Mouse (Mus musculus): Measurements from ENCODE around the gene Traf7.

The Traf7 gene

DNA sequence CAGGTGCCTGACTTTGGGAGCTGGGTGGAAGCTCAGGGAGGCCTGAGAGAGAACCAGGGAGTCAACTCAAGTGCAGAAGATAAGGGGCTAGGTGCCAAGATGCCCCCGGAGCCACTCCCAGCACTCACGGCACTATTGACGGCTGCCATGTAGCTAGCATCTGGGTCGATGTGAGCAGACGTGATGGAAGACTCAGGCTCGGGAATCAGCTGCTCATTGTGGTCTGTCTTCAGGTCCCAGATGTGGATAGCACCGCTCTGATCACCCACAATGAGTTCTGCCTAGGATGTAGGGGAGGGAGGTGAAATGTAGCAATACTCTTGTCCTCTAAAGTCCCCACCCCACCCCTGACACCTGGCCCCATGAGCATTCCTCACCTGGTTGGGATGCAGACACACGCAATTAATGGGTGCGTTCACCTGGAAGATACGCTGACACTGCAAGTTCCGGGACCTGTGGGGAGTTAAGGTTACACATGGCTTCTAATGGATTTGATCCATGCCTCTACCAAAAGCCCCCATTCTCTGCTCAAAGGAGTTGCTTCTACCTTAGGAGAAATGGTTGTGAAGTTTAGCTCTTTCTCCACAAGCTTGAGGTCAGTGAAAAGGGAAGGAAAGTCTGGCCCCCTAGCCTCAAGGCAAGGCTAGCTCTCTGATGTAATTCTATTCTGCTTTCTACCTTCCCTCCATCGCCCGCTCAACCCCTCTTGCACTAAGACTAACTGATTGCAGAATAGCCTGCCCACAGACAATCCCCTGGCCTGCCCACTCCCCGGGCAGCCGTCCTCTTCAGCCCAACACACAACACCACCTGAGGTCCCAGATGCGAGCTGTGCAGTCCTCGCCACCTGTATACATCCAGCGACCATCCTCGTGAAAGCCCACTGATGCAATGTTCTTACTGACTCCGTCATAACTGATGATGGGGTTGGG lies 50.4 kb downstream of the Traf7 start:
- no peak for DNase-seq (ENCODE audit: low spot score)

- DNase-seq (ENCODE audit: low spot score), result no peak
Observed at GRCm38 (mm10) chr17:24476022-24476776, 51.5 kb downstream of the Traf7 start.

GRCm38 (mm10) chr17:24475586-24475985 lies 52.2 kb downstream of the Traf7 start:
- DNase-seq (ENCODE audit: low spot score), result no peak

DNA sequence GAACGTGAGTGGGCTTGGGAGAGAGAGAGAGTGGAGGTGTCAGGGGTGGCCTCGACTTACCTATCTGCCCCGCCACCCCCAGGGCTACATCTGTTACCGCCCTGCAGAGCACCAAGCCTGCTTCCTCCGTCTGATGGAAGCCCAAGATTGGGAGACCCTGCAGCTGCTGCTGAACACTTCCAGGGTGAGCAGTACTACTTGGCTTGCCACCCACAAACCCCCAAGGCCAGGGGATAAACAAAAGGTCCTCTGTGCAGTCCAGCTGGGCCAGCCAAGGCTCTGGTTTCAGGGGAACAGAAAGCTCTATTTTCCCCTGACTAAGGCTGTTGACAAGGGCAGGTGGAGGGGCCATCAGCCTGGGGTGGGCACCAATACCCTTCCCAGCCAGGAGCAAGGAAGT lies 53.2 kb downstream of the Traf7 start:
- DNase-seq (ENCODE audit: low spot score), result no peak

DNA sequence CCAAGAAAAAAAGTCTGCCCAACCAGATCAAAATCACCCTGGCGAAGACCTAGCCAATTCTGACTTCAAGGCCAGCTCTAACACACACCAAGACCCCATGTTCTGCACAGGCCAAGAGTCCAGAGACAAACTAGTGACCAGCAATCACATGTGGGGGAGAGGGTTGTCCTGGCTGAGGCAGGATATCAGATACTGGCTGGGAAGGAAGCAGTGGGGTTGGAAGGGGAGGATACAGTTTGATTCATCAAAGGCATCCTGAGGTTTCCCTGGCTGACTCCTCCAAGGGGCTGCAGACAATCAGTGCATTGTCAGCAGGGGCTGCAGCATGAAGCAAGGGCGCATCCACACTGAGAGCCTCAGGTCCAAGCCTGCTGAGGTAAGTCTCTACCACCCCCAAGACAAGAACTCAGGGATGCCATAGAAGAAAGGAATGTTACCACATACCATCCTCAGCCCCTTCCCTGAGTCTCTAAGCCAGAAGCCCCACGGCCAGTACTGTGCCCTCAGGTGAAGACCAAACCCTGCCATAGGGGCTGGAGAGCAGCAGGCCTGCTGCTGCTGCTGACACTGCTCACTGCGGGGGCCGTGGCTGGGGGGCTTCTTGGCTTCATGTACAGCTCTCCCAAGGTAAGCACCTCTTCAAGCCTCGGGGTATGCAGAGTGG lies 54.0 kb downstream of the Traf7 start, which contains the start of gene Bricd5:
Gene Bricd5, plus strand, starts transcription at position 273 of the 664 bp plus-strand sequence.
- DNase-seq (ENCODE audit: low spot score), result no peak

DNA sequence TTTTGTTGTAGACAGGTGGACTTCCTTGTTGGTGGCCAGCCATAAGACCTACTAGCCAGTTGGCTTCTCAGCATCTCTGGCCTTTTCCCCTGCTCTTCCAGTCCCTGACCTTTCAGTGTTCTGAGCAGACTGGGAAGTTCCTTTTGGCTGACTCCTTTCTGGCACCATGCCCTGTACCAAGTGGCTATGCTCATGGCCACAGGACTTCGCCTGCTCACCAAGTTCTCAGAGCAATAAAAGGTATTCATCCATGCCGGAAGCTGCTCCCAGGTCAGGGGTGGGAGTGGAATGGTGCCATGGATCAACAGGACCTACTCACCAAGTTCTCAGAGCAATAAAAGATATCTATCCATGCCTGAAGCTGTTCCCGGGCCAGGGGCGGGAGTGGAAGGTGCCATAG lies 55.2 kb downstream of the Traf7 start:
- peak; percentile 62 for DNase-seq (ENCODE audit: low spot score)

DNA sequence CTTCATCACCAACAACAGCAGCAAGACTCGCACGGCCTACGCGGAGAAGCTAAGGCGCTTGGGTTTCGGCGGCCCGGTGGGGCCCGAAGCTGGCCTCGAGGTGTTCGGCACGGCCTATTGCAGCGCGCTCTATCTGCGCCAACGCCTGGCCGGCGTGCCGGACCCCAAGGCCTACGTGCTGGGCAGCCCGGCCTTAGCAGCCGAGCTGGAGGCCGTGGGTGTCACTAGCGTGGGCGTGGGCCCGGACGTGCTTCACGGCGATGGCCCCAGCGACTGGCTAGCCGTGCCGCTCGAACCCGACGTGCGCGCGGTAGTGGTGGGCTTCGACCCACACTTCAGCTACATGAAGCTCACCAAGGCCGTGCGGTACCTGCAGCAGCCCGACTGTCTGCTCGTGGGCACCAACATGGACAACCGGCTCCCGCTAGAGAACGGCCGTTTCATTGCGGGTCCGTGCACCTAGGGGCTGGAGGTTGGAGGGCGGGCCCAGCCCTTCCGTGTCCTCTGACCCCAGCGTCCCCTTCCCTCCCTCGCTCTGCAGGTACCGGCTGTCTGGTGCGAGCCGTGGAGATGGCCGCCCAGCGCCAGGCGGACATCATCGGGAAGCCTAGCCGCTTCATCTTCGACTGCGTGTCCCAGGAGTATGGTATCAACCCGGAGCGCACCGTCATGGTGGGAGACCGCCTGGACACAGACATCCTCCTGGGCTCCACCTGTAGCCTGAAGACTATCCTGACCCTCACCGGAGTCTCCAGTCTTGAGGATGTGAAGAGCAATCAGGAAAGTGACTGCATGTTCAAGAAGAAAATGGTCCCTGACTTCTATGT lies 56.8 kb downstream of the Traf7 start:
- peak; percentile 51 for DNase-seq (ENCODE audit: low spot score)

DNA sequence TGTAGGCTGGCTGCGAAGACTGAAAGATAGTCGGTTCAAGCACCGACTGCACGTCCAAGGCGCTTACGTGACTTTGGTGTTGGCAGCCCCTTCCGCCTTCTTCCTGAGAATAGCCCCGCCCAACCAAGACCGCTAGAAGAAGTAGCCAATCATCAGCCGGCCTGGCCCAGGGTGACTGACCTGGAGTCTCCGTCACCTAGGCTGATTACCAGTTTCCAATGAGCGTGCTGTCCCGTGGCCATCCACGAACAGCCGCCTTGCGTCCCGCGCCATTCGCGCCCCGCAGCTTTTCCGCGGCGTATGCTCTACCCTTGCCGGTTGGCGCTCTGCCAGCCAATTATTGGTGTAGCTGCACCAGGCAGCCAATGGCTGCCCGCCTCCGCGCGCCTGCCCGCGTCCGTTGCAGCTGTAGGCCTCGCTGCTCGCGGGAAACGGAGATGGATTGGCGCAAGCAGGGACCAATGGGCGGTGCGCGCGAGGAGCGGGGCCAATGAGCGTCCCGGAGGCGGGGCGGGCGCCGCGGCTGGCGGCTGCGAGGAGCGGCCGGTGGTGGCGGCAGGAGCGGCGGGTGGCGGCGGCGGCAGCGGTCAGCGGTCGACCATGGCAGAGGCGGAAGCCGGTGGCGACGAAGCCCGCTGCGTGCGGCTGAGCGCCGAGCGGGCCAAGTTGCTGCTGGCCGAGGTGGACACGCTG lies 57.7 kb downstream of the Traf7 start, which contains the start of the genes E4f1 and Pgp:
Gene E4f1, minus strand, starts transcription at position 404 of the 693 bp plus-strand sequence.
Gene Pgp, plus strand, starts transcription at position 483 of the 693 bp plus-strand sequence.
- peak; percentile 98 for DNase-seq (ENCODE audit: low spot score)

DNA sequence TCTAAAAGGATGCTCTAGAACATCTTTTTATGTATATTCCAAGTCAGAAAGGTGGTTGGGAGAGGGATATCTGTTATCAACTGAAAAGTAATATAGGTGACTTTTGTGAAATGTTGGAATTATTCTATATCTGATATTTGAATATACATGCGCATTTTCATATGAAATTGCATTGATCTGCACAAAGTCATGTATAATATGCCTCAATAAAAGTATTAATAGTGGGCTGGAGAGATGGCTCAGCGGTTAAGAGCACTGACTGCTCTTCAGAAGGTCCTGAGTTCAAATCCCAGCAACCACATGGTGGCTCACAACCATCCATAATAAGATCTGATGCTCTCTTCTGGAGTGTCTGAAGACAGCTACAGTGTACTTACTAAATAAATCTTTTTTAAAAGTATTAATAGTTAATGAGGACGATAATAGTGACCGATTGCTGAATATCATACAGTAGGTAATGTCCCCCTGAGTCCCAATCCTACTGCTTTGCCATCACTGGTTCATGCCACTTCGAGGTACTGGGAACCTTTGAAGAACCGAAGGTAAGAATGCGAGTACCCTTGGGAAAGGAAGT lies 58.3 kb downstream of the Traf7 start:
- no peak for DNase-seq (ENCODE audit: low spot score)

DNA sequence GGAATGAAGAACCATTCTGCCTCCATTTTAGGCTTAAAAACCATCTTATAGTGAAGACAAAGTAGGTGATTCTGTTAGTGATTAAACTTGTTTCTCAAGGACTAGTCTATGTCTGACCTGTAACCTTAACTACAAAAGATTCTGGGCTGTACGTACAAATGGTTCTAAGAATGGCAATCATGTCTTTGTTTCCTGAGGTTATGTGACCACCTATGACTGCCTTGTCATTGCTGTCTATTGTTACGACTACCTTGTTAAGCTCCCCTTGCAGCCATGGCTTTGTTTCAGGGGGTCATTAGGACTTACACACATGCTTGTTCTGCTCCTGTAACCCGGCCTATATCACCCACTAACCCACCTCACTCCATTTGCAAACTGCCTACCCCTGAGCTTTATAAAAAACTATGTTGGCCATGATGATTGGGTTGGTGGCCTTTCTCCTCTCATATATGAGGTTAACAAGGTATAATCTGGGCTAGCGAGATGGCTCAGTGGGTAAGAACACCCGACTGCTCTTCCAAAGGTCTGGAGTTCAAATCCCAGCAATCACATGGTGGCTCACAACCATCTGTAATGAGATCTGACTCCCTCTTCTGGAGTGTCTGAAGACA lies 59.0 kb downstream of the Traf7 start:
- DNase-seq (ENCODE audit: low spot score), result no peak

- no peak for DNase-seq (ENCODE audit: low spot score)
Observed at GRCm38 (mm10) chr17:24463374-24464133, 64.2 kb downstream of the Traf7 start.

DNA sequence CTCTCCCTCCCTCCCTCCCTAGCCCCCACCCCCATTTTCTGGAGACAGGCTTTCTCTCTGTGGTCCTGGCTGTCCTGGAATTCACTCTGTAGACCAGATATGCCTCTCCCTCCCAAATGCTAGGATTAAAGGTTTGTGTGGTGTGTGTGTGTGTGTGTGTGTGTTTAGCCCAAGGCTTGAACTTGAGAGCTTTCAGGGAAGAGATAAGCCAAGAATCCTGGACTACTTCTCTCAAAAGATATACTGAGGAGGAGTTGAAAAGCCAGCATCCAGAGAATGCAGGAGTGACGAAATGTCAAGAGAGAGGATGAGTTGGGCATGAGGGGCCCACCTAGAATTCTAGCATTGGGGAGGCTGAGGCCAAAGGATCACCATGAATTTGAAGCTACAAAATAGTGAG lies 64.8 kb downstream of the Traf7 start:
- no peak for DNase-seq (ENCODE audit: low spot score)

DNA sequence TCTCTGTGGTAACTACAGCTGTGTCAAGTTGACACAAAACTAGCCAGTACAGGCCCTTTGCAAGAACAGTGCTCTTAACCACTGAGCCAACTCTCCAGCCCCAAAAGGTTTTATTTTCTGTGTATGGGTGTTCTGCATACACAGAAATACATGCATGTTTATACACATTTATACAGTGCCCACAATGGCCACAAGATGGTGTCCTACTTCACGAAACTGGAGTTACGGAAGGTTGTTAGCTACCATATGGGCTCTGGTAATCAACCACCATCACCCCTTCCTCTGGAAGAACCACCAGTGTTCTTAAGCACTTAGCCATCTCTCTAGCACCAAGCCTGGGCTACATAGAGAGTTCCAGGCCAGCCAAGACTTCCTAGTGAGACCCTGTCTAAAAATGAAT lies 66.2 kb downstream of the Traf7 start:
- DNase-seq (ENCODE audit: low spot score), result no peak

Data from ovary, postnatal 36 days (tissue).